Mouse (Mus musculus): Measurements from ENCODE around the gene Shank2. TPM values are rescaled to one million over a fixed set of nuclear protein-coding genes. Genes with fewer than 3 reads are reported as not detected.

Shank2 gene
- polyA plus RNA-seq, 1 experiment: 2.4 TPM

DNA sequence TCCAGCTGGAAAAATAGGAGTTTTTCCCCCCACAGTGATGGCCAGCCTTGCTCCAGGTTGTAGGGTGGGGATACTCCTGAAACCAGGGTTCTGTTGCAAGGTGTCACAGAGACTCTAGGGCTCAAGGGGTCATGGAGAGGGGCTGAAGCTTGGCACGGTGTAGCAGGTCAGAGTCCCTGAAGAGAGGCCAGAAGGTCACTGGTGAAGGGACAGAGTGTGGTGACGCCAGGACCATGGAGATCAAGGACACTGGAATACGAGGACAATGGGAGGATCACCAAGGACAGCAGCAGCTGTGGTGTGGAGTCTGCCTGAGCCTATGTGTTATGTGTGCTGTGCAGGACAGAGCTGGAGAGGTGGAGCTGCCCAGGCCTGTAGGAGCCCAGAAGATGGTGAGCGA is 6.4 kb downstream of the Shank2 start:
- no peak overlapping the region for H3K4me3 ChIP-seq (ENCODE audit: low read depth, low read length)
- no peak overlapping the region for H3K27ac ChIP-seq (ENCODE audit: insufficient read depth, low read depth, low read length)
- no peaks in the 10 kb centered on the region for H3K27me3 ChIP-seq (ENCODE audit: control insufficient read depth, insufficient read depth, low read length)
- WGBS: 79% methylated on average over 4 of the region's 4 CpGs
- peaks cover 16% of the 10 kb centered on the region for H3K4me1 ChIP-seq (ENCODE audit: control insufficient read depth, insufficient read depth, insufficient read length, low read length)
- no peaks in the 10 kb centered on the region for H3K36me3 ChIP-seq (ENCODE audit: control insufficient read depth, insufficient read depth, low read length)
- TF ChIP-seq POLR2A (IDR thresholded peaks at IDR 0.05; ENCODE audit: low read depth, low read length): no peak
- no peak for TF ChIP-seq CTCF (IDR thresholded peaks at IDR 0.05; ENCODE audit: extremely low read depth, insufficient read length, insufficient replicate concordance, low read depth, low read length)

DNA sequence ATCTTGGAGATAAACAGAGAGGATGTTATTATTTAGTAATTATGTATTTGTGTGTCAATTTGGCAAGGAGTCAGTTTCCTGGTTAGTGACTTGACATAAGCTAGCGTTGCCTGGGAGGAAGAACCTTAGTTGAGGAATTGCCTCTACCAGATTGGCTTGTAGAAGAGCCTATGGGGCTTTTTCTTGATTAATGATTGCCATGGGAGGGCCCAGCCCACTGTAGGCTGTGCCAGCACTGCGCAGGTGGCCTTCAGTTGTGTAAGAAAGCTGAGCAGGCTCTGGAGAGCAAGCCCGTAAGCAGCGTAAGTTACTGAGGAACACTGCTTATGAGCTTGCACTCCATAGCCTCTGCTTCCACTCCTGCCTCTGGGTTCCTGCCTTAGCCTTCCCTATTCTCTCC is 7.3 kb downstream of the Shank2 start:
- peaks cover 16% of the 10 kb centered on the region for H3K4me1 ChIP-seq (ENCODE audit: control insufficient read depth, insufficient read depth, insufficient read length, low read length)
- peak overlapping the region; percentile 57 for H3K27ac ChIP-seq (ENCODE audit: insufficient read depth, low read depth, low read length)
- WGBS: 24% methylated on average over 4 of the region's 4 CpGs
- no peaks in the 10 kb centered on the region for H3K27me3 ChIP-seq (ENCODE audit: control insufficient read depth, insufficient read depth, low read length)
- no peak overlapping the region for H3K4me3 ChIP-seq (ENCODE audit: low read depth, low read length)
- H3K36me3 ChIP-seq (ENCODE audit: control insufficient read depth, insufficient read depth, low read length): no peaks in the 10 kb centered on the region
- no peak; the same call in 1 of the 2 replicates for TF ChIP-seq POLR2A (IDR thresholded peaks at IDR 0.05; ENCODE audit: low read depth, low read length)
- no peak for TF ChIP-seq CTCF (IDR thresholded peaks at IDR 0.05; ENCODE audit: extremely low read depth, insufficient read length, insufficient replicate concordance, low read depth, low read length)

DNA sequence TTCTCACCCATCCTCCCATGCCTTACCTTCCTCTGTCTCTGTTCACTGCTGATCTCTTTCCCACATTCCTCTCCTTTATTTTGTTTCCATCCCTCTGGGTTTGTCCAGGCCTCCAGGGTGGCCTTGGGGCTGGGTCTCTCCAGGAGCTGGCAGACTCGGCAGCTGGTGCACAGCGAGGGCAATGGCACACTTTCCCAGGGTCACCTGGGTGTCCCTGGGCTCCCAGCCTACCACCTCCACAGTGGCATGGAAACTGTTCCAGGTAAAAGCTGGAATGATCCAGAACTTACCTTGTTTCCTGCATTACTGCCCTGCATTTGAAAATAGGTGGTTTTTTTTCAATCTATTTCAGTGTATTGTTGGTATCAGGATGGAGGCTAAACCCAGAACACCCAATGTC is 12.8 kb downstream of the Shank2 start:
- 82% methylated on average over 2 of the region's 2 CpGs for WGBS
- H3K27me3 ChIP-seq (ENCODE audit: control insufficient read depth, insufficient read depth, low read length): no peaks in the 10 kb centered on the region
- H3K4me3 ChIP-seq (ENCODE audit: low read depth, low read length): no peak overlapping the region
- H3K36me3 ChIP-seq (ENCODE audit: control insufficient read depth, insufficient read depth, low read length): no peaks in the 10 kb centered on the region
- H3K27ac ChIP-seq (ENCODE audit: insufficient read depth, low read depth, low read length): no peak overlapping the region
- TF ChIP-seq POLR2A (IDR thresholded peaks at IDR 0.05; ENCODE audit: low read depth, low read length): no peak
- no peak for TF ChIP-seq CTCF (IDR thresholded peaks at IDR 0.05; ENCODE audit: extremely low read depth, insufficient read length, insufficient replicate concordance, low read depth, low read length)
- H3K4me1 ChIP-seq (ENCODE audit: control insufficient read depth, insufficient read depth, insufficient read length, low read length): peaks cover 10% of the 10 kb centered on the region

DNA sequence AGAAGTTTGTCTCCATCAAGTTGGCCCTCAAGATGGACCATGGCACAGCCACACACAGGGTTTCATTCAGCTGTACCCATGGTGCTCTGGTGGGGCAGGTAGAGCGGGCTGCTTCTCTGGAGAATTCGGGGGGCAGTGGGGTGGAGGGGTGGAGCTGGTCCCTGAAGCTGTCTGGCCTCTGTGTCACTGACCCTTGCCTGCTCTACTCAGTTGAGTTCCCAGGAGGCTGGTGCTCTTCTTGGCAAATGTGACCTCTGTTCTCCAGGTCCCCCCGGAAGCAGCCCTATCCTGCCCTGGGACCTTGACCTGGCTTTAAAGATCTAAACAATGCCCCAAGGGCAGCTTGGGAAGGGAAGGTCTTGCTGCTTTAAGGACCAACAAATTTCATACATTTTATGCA is 20.1 kb downstream of the Shank2 start:
- 65% methylated on average over 3 of the region's 3 CpGs for WGBS
- no peak overlapping the region for H3K4me3 ChIP-seq (ENCODE audit: low read depth, low read length)
- no peak for TF ChIP-seq CTCF (IDR thresholded peaks at IDR 0.05; ENCODE audit: extremely low read depth, insufficient read length, insufficient replicate concordance, low read depth, low read length)
- no peak for TF ChIP-seq POLR2A (IDR thresholded peaks at IDR 0.05; ENCODE audit: low read depth, low read length)
- H3K27ac ChIP-seq (ENCODE audit: insufficient read depth, low read depth, low read length): peak overlapping the region; percentile 95
- H3K4me1 ChIP-seq (ENCODE audit: control insufficient read depth, insufficient read depth, insufficient read length, low read length): peaks cover 26% of the 10 kb centered on the region
- H3K36me3 ChIP-seq (ENCODE audit: control insufficient read depth, insufficient read depth, low read length): no peaks in the 10 kb centered on the region
- no peaks in the 10 kb centered on the region for H3K27me3 ChIP-seq (ENCODE audit: control insufficient read depth, insufficient read depth, low read length)

DNA sequence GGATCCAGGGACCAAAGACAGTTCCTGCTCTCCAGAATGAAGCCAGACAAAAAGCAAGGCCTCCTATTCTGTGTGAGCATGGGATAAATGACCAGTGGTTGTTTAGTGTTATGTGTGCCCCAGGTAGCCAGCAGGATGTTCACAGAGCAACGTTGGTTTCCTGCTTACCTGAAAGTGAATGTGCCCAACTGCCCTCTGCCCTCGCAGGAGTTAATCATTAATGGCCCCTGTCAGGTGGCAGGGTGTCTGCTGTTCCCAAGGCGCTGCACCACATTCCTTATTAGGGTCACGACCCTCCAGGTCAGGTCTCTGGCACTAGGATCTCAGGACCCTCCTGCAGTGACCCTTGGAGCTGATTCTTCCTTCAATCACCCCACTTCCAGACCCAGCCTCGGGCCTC is 21.0 kb downstream of the Shank2 start:
- TF ChIP-seq POLR2A (IDR thresholded peaks at IDR 0.05; ENCODE audit: low read depth, low read length): no peak
- no peak for TF ChIP-seq CTCF (IDR thresholded peaks at IDR 0.05; ENCODE audit: extremely low read depth, insufficient read length, insufficient replicate concordance, low read depth, low read length)
- 13% methylated on average over 5 of the region's 5 CpGs for WGBS
- Histone ChIP-seq H3K27ac (ENCODE audit: insufficient read depth, low read depth, low read length) (peak overlapping the region; percentile 95), H3K4me3 (ENCODE audit: low read depth, low read length) (no peak overlapping the region), H3K36me3 (ENCODE audit: control insufficient read depth, insufficient read depth, low read length) (no peaks in the 10 kb centered on the region), H3K4me1 (ENCODE audit: control insufficient read depth, insufficient read depth, insufficient read length, low read length) (peaks cover 26% of the 10 kb centered on the region), H3K27me3 (ENCODE audit: control insufficient read depth, insufficient read depth, low read length) (no peaks in the 10 kb centered on the region)

DNA sequence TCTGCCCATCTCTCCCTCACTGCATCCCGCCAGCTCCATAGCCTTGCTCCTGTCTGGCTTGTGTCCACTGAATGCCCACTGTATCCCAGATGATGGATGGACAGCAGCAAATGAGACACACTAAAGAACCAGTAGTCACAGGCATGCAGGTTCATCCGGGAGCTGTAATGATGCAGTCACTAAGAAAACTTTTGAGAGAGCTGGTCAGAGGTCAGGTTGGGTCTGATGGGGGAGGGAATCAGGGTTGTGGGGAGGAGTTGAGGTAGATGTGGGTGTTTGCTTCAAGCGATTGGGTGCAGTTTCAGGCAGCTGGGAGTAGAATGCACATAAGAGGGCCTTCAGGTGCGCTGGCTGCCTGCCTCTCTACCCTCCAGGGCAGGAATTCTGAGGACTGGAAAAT is 21.8 kb downstream of the Shank2 start:
- 27% methylated on average over 4 of the region's 4 CpGs for WGBS
- Histone ChIP-seq H3K27ac (ENCODE audit: insufficient read depth, low read depth, low read length) (peak overlapping the region; percentile 95), H3K4me3 (ENCODE audit: low read depth, low read length) (no peak overlapping the region), H3K27me3 (ENCODE audit: control insufficient read depth, insufficient read depth, low read length) (no peaks in the 10 kb centered on the region), H3K36me3 (ENCODE audit: control insufficient read depth, insufficient read depth, low read length) (no peaks in the 10 kb centered on the region), H3K4me1 (ENCODE audit: control insufficient read depth, insufficient read depth, insufficient read length, low read length) (peaks cover 26% of the 10 kb centered on the region)
- no peak for TF ChIP-seq CTCF (IDR thresholded peaks at IDR 0.05; ENCODE audit: extremely low read depth, insufficient read length, insufficient replicate concordance, low read depth, low read length)
- no peak for TF ChIP-seq POLR2A (IDR thresholded peaks at IDR 0.05; ENCODE audit: low read depth, low read length)

DNA sequence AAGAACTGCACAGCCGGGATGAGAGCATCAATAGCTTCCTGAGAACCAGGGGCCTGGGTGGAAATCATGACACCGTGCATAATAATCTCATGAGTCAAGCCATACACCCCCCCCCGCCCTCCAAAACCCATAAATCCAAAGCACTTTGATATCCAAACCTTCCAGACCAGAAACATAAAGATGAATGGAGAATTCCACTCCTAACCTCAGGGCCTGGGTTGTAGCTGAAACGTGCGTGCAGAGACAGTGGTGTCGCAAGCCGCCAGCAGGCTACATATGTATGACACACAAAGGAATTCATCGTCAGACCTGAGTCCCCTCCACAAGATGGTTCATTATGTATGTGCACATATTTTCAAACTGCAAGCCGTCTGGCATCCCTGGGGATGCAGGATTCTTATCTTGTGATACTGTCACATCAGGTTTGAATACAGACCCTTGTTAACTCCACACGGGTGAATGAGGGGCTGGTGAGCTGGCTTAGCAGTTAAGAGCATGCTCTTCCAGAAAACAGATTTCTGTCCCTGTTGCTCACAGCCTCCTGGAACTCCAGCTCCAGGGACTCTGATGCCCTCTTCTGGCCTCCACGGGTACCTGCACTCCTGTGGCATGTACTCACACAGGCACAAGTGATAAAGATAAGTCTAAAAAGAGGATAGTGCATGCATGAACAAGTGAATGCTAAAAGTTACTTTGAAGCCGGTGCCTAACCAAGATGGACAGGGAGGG is 24.5 kb downstream of the Shank2 start:
- TF ChIP-seq POLR2A (IDR thresholded peaks at IDR 0.05; ENCODE audit: low read depth, low read length) (no peak), CTCF (IDR thresholded peaks at IDR 0.05; ENCODE audit: extremely low read depth, insufficient read length, insufficient replicate concordance, low read depth, low read length) (peak; percentile 31; the same call in 1 of the 2 replicates)
- H3K4me1 ChIP-seq (ENCODE audit: control insufficient read depth, insufficient read depth, insufficient read length, low read length): peaks cover 22% of the 10 kb centered on the region
- H3K27me3 ChIP-seq (ENCODE audit: control insufficient read depth, insufficient read depth, low read length): no peaks in the 10 kb centered on the region
- H3K27ac ChIP-seq (ENCODE audit: insufficient read depth, low read depth, low read length): no peak overlapping the region
- no peaks in the 10 kb centered on the region for H3K36me3 ChIP-seq (ENCODE audit: control insufficient read depth, insufficient read depth, low read length)
- no peak overlapping the region for H3K4me3 ChIP-seq (ENCODE audit: low read depth, low read length)
- 90% methylated on average over 12 of the region's 12 CpGs for WGBS

Data from small intestine, adult 2 months (tissue).